Mouse (Mus musculus) thymus, postnatal 10 days (tissue): Measurements from ENCODE around the gene Rpl27.
"Not testable (repeated sequence)": the region's sequence is repeated elsewhere in the genome, so short reads cannot be mapped to it uniquely, and the experiment has no call there.

Experiments used
- DNase-seq, 2 experiments: peaks; one replicate each; pipeline ENCODE4 v3.0.0; 2021; ENCODE audit warnings: low spot score in 2 of 2

Rpl27 gene

DNA sequence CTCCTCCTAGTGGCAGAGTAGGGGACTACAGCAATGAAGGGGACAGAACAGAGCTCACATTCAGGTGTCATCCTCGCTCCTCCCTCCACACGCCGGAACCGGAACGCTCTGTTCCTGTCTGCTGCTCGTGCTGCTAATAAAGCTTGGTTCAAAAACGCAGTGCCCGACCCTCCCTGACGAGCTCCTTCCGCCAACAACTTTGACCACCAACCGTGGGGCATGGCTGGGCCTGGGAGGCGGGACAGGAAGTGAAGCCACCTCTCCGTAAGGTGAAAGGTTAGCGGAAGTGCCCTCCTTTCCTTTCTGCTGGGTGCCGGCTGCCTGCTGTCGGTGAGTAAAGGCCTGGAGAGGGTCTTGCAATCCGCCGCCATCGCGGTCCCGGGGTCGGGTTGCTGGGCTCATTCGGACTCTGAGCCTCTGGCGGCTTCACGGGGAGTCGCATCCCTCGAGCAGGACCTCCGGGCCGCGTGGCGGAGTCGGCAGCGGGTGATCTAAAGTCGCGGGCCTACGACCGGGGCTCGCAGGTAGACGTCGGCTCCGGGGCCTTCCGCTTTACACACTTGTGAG is at the start of gene Rpl27:
TSS of gene Rpl27 (plus strand) at position 172 of the 567 bp plus-strand sequence.
- DNase-seq: peak; percentile 95 to 99

DNA sequence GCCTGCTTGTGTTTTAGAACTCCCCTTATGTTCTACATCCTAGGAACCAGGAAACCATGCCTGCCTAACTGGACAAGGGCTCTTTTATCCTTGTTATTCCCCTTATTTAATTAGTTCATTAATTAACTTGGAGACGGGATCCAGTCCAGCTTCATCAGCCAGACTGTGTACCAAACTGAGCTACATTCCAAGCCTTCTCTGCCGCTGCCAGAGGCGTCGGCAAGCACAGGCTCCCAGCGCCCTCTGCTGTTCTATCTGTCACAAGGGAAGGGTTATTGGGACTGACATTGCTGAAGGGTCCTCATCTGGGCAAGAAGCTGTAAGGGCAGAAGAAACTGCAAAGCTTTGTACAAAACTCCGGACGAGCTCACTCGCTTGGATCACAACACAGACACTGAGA is 47.0 kb upstream of the Rpl27 start:
- peak; percentile 44 to 82 for DNase-seq

DNA sequence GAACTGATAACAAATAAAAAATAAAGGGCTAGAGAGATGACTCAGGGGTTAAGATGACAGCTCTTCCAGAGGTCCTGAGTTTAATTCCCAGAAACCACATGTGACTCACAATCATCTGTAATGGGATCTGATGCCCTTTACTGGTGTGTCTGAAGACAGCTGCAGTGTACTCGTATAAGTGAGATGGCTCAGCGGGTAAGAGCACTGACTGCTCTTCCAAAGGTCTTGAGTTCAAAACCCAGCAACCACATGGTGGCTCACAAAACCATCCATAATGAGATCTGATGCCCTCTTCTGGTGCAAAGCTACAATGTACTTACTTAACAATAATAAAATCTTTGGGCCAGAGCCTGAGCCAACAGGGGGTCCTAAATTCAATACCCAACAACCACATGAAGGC is 26.8 kb upstream of the Rpl27 start:
- no peak for DNase-seq

DNA sequence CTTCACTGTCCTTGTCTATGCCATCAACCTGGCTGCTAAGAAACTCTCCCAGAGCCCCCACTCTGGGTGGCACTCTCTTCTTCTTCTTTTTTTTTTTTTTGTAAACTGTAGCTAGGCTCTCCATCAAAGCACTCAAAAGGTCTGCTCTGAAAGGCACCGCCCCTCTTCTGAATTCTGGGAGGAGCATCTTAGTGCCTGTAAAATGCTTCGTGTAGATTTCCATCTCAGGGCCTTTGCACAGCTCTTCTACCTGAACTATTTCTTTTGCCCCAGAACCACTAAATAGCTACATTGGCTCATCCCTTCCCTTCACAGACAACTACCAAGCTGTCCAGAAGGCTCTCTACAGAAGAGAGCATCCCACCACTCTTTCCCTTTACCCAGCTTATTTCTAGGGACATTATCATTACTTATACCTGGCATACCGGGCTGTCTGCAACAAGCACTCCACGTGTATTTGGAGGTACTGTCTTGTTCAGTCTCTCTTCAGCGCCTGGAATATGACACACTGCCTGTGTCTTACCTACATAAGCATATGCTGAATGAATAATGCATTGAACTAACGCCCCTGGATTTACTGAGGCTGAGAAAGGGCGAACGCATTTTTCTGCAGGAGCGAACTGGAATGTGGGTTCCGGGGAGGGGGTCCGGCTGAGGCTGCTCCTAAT is 25.5 kb upstream of the Rpl27 start:
- DNase-seq: no peak

DNA sequence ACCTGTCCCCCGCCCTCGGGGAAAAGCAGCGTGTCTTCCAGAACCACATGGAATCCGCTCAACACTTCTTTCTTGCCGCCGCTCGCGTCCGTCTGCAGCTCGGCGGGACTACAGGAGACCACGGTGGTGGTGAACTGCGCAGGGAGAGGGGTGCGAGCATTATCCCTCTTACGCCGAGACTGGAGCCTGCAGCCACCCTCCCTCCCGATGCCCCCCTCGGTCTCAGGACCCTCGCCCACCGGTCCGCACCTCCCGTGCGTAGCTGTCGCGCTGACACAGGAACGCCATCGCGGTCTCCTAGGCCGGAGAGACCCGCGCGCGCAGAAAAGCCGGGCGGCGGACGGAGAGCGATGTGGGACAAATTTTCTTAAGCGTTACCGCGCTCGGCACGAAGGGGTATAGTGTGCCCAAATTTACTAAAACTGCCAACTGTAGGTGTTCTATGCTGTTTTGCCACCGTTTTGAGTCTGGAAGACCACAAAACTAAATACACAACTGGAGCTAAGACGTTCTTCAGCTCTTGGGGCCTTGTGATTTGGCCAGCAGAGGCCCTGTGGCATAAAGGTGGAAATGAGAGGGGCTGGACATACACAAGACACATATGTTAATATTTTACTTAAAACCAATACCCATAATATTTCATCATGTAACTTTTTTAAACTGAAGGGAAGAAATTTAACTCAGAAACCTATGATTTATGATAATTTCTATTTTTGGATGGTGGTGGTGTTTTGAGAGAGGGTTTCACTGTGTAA is 24.8 kb upstream of the Rpl27 start, which contains the start of gene Aarsd1:
TSS of gene Aarsd1 (minus strand) at position 515 of the 755 bp plus-strand sequence.
- peak; percentile 84 to 92 for DNase-seq

DNA sequence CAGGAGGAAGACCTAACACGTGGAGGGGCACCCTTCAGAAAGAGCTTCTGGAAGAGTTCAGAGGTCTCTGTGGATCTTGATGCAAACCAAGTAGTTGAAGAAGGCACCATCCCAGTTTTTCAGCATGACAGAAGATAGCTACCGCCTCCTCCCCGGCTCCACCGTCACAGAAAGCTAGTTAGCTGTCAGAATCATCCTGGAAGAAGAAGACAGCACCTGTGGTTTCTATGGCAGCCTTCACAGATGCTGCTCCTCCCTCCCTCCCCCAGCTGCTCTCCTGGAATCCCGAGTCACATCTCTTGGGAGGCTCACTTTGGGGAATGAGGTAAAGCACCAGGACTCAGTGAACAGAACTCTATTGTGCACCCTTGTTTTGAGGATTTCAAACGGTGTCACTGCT is 23.1 kb upstream of the Rpl27 start:
- no peak for DNase-seq

DNA sequence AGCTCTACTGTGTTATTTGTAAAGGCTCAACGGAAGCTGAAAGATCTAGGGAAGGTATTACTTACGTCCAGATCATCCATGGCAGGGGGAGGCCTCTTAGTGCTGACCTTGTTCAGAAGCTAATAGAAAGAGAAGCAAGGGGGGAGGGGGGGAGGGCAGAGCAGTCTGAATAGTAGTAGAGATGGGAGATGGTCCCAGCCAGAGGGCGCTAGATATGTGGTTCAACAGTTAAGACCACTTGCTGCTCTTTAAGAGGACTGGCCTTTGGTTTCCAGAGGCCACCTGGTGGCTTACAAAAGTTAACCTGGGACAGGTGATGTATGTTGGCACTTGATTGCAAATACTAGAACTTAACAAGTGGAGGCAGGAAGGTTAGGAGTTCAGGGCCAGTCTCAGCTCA is 22.5 kb upstream of the Rpl27 start:
- DNase-seq: no peak

DNA sequence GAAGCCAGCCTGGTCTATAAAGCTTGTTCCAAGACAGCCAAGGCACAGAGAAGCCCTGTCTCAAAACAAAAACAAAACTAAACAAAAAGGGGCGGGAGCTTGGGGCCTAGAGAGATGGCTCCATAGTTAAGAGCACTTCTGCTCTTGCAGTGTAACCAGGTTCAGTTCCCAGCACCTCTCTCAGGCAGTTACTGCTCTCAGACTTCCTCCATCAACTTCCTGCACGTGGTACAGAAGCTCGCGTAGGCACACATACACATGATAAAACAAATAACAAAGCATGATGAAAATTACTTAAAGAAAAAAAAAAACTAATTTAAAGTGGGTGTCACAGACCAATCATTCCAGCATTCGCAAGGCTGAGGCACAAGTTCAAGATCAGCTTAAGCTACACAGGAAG is 21.9 kb upstream of the Rpl27 start:
- no peak for DNase-seq

DNA sequence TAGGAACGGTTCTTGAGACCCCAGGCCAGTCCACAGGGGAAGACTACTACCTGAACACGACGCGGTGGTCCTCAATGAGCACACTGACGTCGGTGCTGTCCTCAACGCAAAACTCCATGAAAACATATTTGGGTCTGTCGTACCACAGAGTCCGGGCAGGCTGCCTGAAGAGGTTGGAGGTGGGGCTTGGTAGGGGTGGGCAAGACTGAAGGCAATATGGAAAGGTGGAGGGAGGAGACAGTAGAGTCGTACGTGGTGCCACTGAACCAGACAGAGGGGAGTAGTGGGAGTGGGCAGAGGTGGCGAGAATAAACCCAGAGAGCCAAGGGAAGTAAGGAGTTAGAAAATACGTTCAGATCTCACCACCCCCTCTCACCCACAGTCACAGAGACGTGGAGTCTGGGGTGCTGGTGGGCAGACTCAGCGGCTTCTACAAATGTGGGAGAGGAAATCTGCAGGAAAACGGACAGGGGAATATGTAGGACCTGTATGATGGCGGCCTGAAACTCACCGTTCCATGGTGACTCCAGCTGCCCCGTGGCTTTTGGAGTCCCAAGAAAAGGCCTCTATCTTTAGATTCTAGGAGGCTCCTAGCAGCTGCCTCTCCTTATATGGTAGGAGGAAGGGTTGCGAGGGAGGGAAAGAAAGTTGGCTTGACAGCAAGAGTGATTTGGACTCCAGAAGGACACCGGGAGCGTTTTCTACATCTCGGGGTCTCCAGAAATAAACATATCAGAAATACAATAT is 17.8 kb upstream of the Rpl27 start, which contains the start of gene Gm27029:
TSS of gene Gm27029 (minus strand) at position 692 of the 747 bp plus-strand sequence.
- DNase-seq: no peak

DNA sequence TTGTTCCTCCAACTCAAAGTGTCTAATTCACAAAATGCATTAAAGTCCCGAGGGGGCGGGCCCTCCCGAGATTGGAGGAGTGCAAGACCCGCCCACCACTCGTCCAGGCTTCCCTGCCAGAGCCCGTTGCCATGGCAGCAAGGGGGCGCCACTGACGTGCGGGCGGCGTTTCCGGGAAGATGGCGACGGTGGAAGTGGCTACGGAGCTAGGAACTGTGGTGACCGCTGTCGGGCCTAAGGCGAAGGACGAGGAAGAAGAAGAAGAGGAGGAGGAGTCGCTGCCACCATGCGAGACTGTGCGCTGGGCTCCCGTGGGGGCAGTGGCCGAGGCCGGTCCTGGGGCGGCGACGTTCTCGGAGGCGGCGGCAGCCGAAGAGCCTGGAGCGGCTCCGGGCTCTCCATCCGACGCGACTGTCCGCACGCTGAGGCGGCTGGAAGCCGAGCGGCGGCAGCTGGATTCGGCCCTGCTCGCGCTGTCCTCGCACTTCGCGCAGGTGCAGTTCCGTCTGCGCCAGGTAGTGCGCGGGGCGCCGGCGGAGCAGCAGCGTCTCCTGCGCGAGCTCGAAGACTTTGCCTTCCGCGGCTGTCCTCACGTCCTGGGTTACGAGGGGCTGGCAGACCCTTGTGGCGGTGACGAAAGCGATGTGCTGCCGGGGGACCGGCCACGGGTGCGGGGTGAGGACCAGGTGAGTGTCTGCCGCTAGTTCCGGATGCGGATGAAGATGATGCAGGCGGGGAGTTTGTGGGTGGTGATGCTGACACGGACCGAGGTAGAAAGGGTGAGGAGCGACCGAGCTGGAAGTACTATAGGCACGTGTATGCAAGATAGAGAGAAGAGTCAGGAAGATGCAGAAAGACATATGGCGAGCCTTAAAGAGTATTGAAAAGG is 16.9 kb upstream of the Rpl27 start, which contains the start of the genes Rundc1 and Ptges3l:
TSS of gene Rundc1 (plus strand) at position 161 of the 889 bp plus-strand sequence.
TSS of gene Ptges3l (minus strand) at position 409 of the 889 bp plus-strand sequence.
- DNase-seq: peak; percentile 97 to 99

DNA sequence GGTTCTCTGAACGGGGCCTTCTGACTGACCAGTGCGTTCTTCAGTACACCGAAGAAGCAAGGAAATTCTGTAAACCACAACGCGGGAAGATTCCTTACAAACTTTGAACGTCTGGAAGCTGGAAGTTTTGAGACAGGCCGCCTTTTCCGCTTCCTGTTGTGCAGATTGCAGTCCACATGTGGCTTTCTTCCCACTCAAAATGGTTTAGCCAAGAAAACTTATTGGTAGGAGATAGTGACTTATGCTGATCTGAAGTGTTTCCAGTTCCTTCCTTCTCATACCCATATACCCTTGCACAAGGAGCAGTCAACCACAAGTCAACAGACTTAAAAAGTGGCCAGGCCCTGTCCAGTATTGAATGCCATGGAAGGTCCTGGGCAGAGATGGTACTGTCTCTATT is 15.9 kb upstream of the Rpl27 start:
- no peak for DNase-seq

DNA sequence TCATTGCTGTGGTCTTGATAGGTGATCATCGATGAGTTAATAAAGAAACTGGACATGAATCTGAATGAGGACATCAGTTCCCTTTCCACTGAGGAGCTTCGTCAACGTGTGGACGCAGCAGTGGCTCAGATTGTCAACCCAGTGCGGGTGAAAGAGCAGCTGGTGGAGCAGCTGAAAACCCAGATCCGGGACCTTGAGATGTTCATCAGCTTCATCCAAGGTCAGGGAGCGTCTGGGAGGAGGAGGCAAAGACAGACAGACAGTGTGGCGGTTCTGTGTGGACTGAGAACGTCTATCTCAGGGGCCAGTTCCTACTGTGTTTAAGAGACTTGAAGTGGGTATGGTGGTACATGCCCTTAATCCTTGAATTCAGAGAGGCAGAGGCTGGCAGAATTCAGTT is 10.8 kb upstream of the Rpl27 start:
- DNase-seq: no peak

DNA sequence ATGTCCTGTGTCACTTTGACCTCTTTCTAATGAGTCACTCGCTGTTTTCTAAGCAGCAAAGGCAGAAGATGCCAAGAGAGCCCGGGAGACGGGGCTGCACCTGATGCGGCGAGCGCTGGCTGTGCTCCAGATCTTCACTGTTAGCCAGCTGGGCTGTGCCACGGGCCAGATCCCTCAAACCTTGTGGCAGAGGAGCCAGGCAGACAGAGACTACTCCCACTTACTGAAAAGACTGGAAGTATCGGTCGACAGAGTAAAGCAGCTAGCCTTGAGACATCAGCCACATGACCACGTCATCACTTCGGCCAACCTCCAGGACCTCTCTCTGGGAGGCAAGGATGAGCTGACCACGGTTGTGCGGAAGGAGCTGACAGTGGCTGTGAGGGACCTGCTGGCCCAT is 8.7 kb upstream of the Rpl27 start:
- no peak for DNase-seq

DNA sequence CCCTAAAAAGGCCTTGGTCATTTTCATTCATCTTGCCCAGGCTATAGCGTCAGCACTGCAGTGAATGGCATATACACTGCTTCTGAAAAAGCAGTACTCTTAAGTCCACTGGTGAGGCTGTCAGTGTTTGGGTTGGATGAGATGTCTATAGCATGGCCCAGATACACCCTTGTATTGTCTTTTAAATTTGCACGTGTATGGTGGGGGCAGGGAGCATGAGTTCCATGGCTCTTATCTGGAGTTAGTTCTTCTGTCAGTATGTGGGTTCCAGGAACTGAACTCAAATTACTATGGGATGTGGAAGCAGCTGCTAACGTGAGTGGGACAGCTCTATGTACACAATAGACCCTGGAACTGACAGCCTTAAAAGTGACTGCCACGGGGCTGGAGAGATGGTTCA is 6.3 kb upstream of the Rpl27 start:
- DNase-seq: no peak

DNA sequence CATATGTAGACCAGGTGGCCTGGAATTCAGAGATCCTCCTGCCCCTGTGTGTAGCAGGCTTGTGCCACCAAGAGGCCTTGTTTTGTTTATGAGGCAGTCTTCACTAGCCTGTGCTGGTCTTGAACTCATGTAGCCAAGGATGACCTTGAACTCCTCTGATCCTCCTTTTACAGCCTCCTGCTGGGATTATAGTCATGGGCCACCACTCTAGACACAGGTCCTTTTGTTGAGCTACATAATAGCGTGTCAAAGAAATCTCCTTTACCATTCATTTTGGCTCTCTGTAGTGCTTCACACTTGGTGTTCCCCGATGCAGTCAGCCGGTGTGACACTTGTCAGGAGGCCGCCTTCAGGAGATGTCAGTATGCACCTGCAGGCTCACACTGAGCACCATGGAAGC is 5.2 kb upstream of the Rpl27 start:
- no peak for DNase-seq

DNA sequence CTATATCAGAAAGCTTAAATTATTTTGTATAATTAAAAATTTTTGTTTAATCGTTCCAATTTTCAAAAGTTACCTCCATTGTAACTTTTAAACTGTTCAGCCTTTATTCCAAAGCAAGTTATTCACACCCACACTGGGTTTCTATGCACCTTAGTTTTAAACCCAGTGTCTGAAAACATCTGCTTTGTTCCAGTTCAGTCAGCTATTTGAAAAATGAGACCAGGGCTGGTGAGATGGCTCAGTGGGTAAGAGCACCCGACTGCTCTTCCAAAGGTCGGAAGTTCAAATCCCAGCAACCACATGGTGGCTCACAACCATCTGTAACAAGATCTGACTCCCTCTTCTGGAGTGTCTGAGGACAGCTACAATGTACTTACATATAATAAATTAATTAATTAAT is 4.1 kb upstream of the Rpl27 start:
- DNase-seq: not testable (repeated sequence)

DNA sequence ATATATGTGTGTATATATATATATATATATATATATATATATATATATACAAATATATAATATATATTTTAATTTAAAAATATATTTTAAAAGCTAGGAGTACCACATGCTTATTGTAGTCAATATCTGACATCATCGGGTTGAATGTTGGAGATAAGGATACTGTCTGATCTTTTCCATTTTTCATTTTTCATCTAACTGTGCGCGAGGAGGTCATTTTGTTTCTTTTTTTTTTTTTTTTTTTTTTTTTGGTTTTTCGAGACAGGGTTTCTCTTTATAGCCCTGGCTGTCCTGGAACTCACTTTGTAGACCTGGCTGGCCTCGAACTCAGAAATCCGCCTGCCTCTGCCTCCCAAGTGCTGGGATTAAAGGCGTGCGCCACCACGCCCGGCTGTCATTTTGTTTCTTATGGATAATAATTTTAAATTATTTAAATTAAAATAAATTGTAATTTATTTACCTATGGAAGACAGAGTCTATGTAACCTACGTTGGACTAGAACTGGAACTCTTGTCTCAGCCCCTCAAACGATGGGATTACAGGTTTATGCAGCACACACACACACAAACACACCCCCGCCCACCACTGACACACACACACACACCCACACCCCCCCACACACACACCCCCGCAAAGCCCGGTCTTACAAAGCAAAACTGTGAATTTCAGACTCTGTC is 510 bp upstream of the Rpl27 start:
- DNase-seq: not testable (repeated sequence)

DNA sequence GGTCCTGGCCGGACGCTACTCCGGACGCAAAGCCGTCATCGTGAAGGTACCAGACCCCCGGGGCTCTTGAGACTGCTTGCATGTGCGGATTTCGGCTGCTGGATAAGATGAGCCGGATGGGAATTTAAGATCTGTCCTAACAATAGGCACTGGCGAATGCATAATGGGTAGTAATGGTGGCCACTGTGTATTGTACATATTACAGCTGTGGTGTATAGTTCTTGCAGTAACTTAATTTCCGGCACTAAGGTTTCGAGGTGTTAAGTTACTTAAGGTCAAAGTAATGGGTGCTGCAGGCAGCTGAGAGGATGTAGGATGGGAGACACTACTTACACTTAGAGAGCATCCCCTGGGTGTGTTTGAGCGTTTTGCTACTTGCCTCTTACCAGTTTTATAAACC is 662 bp downstream of the Rpl27 start:
- no peak for DNase-seq

DNA sequence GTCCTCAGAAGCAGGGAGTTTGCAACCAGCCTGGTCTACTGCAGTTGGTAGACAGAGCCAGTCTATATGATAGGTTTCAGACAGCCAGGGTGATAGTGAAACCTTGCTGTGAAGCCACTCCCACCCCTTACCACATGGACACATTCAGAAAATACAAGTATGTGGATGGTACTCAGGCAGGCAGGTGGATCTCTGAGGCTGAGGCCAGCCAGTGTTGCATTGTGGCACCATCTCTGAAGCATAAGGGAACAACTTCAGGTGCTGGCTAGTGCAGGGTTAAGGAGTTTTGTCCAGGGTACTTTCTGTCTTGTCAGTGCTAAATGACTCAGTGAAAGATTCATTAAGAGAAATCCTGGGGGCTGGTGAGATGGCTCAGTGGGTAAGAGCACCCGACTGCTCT is 4.2 kb downstream of the Rpl27 start:
- no peak for DNase-seq

DNA sequence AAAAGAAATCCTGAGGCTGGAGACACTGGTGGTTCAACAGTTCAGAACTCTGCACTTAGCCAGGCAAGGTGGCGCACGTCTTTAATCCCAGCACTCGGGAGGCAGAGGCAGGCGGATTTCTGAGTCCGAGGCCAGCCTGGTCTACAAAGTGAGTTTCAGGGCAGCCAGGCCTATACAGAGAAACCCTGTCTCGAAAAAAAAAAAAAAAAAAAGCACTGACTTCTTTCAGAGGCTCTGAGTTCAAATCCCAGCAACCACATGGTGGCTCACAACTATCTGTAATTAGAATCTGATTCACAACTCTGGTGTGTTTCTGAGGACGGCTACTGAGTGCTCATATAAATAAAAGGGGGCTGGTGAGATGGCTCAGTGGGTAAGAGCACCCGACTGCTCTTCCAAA is 4.8 kb downstream of the Rpl27 start:
- DNase-seq: not testable (repeated sequence)
